Mouse (Mus musculus) ES-Bruce4 (cell line): ENCODE data around the gene Matk. TPM values are rescaled to one million over a fixed set of nuclear protein-coding genes. Genes with fewer than 3 reads are reported as not detected.

Experiments used
- H3K27ac ChIP-seq: 2 replicates; pipeline ENCODE4 v1.5.1; 2012; ENCODE audit warnings: low read length, inconsistent platforms; ENCODE audit not compliant: insufficient read depth
- H3K27me3 ChIP-seq: 2 replicates; pipeline ENCODE4 v1.6.1; 2012; ENCODE audit warnings: mild to moderate bottlenecking, low read length, inconsistent platforms; ENCODE audit not compliant: control insufficient read depth, poor library complexity, insufficient read depth, severe bottlenecking
- H3K36me3 ChIP-seq: 2 replicates; pipeline ENCODE4 v1.6.1; 2012; ENCODE audit warnings: inconsistent platforms, mild to moderate bottlenecking, low read length, moderate library complexity; ENCODE audit not compliant: control insufficient read depth, poor library complexity, insufficient read depth, severe bottlenecking
- H3K4me1 ChIP-seq: one replicate; pipeline ENCODE4 v1.8.1; 2011; ENCODE audit warnings: low read length; ENCODE audit not compliant: control insufficient read depth, insufficient read depth
- H3K4me3 ChIP-seq: 2 replicates; pipeline ENCODE4 v1.5.1; 2011; ENCODE audit warnings: low read depth, mild to moderate bottlenecking, low read length
- H3K9ac ChIP-seq: 2 replicates; pipeline ENCODE4 v1.6.1; 2012; ENCODE audit warnings: low read depth, mild to moderate bottlenecking, inconsistent platforms; ENCODE audit not compliant: poor library complexity, severe bottlenecking
- H3K9me3 ChIP-seq: replicated peaks from 2 replicates; pipeline ENCODE4 v1.6.1; 2012; ENCODE audit warnings: mild to moderate bottlenecking, low read length, inconsistent platforms; ENCODE audit not compliant: control insufficient read depth, poor library complexity, insufficient read depth, severe bottlenecking
- CTCF ChIP-seq: IDR thresholded peaks from one replicate; pipeline ENCODE4 v1.8.1; 2011; ENCODE audit warnings: low read depth, low read length
- EP300 ChIP-seq: IDR thresholded peaks from 2 replicates; pipeline ENCODE4 v1.6.1; 2011; ENCODE audit warnings: low read depth, low read length; ENCODE audit not compliant: insufficient read depth
- POLR2A ChIP-seq: IDR thresholded peaks from one replicate; pipeline ENCODE4 v1.8.1; 2011; ENCODE audit warnings: low read length; ENCODE audit not compliant: insufficient read depth
- polyA plus RNA-seq: library from polyadenylated mRNA; stranded (reverse); fragments of >200 nt; gene quantifications from 2 replicates; pipeline ENCODE4 v1.2.4, GENCODE M21; 2011; ENCODE audit warnings: low read depth; ENCODE audit not compliant: missing spikeins, insufficient read depth, insufficient read length

The Matk gene
- polyA plus RNA-seq, 1 experiment = 1.1 TPM

DNA sequence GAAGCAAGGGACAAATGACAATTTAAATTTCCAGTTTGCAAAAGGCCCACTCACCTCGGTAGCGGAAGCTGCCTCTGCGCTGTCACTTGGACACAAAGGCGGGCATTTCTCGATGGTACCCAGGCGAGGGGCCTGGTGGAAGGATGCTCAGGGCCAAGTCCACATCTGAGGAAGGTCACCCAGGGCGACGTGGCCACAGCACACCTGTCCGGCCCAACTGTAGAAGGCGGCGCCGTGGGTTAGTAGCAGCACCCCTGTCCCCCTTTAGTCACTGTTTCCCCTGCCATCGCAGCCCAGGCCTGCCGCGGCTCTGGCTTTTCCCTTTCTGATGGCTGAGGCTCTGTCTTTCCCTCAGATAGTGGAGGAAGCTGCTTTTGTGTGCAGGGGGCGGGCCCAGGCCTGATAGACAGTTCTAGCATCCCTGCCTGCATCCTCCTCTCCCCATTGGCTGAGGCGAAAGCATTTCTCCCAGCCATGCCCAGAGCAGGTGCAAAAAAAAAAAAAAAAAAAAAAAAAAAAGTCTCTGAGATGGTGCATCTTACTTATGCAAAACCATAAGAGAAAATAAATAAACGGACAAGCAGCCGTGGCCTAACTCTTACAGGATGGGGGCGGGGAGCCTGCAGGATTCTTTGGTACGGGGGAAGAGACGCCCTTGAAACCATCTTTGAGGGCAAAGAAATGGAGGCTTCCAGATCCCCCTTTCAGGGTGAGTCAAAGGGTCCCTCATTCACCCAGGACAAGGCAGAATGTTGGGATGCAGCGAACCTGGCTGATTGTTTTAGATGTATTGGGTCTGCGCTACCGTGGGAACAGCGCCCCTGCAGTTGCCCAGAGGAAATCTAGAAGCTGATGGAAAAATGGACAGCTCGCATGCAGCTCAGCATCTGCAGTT is 22.1 kb upstream of the Matk start, which contains the start of gene Atcay:
TSS of gene Atcay (minus strand) at position 396 of the 895 bp plus-strand sequence.
- H3K4me1 ChIP-seq = no peaks in the 10 kb centered on the region
- no peak within 1 kb of the TSS for H3K27ac ChIP-seq
- H3K4me3 ChIP-seq = peak within 1 kb of the TSS; percentile 39
- no peaks in the 10 kb centered on the region for H3K9me3 ChIP-seq
- H3K9ac ChIP-seq = no peak within 1 kb of the TSS
- TF ChIP-seq EP300 (no peak), POLR2A (no peak), CTCF (peak; percentile 58)
- no peaks in the 10 kb centered on the region for H3K27me3 ChIP-seq
- no peaks in the 10 kb centered on the region for H3K36me3 ChIP-seq

DNA sequence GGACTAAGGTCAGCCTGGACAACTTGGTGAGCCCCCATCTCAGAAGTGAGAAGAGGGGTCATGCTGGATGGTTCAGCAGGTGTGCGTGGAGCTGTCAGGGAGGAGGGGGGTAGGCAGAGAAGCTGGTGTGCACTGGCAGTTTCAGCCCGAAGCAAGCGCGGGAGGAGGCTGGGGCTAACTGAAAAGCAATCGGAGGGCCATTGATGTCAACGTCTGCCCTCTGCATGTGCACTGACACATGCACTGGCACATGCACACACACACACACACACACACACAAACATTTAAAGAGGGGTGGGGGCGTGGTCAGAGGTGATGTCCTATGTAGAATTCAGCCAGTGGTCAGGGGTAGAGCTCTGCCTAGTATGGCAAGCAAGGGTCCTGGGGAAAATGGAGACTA is 21.3 kb upstream of the Matk start:
- Histone ChIP-seq H3K4me1 (no peaks in the 10 kb centered on the region), H3K27me3 (no peaks in the 10 kb centered on the region), H3K4me3 (no peak overlapping the region), H3K9ac (no peak overlapping the region), H3K27ac (no peak overlapping the region), H3K9me3 (no peaks in the 10 kb centered on the region), H3K36me3 (no peaks in the 10 kb centered on the region)
- TF ChIP-seq CTCF (no peak), POLR2A (no peak), EP300 (no peak)

DNA sequence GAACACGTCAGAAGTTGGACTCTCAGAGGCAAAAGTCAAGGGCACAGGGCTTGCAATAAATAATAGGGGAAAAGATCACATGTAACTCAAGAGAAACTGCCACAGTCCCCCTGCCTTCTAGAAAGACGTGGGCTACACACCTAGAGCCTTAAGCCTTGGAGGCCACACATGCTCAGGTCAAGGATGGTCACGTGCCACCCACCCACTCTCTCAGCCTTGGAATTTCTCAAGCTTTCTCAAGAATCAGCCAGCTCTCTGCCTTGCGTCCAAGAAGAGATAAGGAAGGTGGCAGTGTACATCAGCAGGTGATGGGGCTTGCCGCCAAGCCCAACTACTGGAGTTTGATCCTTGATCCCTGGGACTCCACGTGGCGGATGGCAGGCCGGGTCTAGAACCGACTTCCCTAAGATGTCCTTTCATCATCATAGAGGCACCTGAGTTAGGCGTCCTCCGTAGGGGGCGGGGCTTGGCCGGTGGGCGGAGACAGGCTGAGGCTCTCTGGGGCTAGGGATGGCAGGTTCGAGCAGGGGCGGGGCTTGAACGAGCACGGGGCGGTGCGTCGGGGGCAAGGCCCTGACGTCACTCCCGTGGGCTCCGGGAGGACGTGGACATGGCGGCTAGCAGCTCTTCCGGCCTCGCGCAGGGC is 20.0 kb upstream of the Matk start, which contains the start of gene Zfr2:
TSS of gene Zfr2 (plus strand) at position 576 of the 646 bp plus-strand sequence.
- H3K27me3 ChIP-seq = no peaks in the 10 kb centered on the region
- no peak within 1 kb of the TSS for H3K27ac ChIP-seq

DNA sequence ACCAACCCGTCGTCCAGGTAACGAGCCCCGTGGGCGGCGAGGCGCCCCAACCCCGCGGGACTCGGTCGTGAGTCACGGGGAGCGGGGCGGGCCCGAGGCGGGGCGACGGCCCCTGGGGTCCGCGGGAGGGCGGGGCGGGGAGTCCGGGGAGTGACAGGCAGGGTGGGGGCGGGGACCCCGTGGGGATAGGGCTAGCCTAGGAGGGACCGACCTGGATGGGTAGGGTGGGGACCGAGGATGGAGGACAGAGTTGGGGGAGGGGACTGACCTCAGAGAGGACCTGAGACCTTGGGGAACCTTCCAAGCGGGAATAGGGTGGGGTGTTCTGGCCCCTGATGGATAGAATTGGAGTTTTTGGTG is 19.5 kb upstream of the Matk start:
- Histone ChIP-seq H3K9ac (peak overlapping the region; percentile 54), H3K27ac (no peak overlapping the region), H3K36me3 (no peaks in the 10 kb centered on the region), H3K9me3 (no peaks in the 10 kb centered on the region), H3K4me3 (peak overlapping the region; percentile 70), H3K27me3 (no peaks in the 10 kb centered on the region), H3K4me1 (no peaks in the 10 kb centered on the region)
- TF ChIP-seq EP300 = no peak
- no peak for TF ChIP-seq CTCF
- no peak for TF ChIP-seq POLR2A

More for the DNA sequence above, 20.0 kb upstream of the Matk start, which contains the start of gene Zfr2:
- Histone ChIP-seq H3K36me3 (no peaks in the 10 kb centered on the region), H3K9me3 (no peaks in the 10 kb centered on the region), H3K4me1 (no peaks in the 10 kb centered on the region), H3K9ac (peak within 1 kb of the TSS; percentile 54), H3K4me3 (peak within 1 kb of the TSS; percentile 70)
- no peak for TF ChIP-seq CTCF
- no peak for TF ChIP-seq POLR2A
- no peak for TF ChIP-seq EP300

DNA sequence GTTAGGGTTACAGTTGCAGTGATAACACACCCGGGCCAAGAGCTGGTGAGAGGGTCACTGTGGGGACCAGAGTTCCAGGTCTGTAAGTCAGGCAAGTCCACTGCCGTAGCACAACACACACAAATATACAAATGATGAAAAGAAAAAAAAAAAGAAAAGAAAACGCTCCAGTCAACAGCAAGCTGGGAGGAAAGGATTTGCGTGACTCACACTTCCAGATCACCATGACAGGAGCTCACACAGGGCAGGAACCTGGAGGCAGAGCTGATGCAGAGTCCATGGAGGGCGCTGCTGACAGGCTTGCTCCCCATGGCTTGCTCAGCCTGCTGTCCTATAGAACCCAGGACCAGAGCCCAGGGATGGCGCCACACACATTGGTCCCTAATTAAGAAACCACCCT is 18.5 kb upstream of the Matk start:
- Histone ChIP-seq H3K27me3 (no peaks in the 10 kb centered on the region), H3K27ac (no peak overlapping the region), H3K9ac (no peak overlapping the region), H3K36me3 (no peaks in the 10 kb centered on the region), H3K4me3 (no peak overlapping the region), H3K9me3 (no peaks in the 10 kb centered on the region), H3K4me1 (no peaks in the 10 kb centered on the region)
- no peak for TF ChIP-seq POLR2A
